Mouse (Mus musculus) adrenal gland, postnatal 36 days (tissue): Measurements from ENCODE around the gene Adad2. TPM values are rescaled to one million over a fixed set of nuclear protein-coding genes. Genes with fewer than 3 reads are reported as not detected.

Source experiments
- DNase-seq, 2 experiments: peaks; one replicate each; pipeline ENCODE4 v3.0.0; 2021; ENCODE audit warnings: mixed read lengths in 1 of 2
- total RNA-seq, 2 experiments: library from RNA; stranded (reverse); gene quantifications; 2 replicates each; pipeline ENCODE4 v1.2.3; 2021

Gene Adad2
- total RNA-seq, 2 experiments from 2014 or later, result not detected

GRCm38 (mm10) chr8:119616811-119617210 is 4.3 kb downstream of the Adad2 start:
- DNase-seq, result no peak

DNA sequence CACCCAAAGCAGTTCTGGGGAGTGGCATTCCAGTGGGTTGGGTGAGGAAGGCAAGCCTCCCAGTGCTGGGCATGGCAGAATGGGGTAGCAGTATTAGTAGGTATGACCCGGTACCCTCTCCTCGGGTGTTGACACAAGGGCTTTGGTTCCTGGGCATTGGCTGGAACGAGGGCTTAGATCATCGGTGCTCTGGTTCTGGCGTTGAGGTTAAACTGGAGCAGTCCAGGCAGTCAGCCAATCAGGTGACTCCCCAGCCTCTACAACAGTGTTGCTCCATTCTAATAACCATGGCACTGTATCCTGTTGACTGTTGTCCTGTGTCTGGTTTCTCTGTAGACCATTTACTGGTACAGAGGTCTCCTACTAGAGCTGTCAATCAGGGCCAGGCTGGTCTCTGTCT is 5.0 kb downstream of the Adad2 start:
- DNase-seq, result peak; percentile 45 to 64

GRCm38 (mm10) chr8:119618887-119619286 is 6.3 kb downstream of the Adad2 start:
- no peak for DNase-seq

DNA sequence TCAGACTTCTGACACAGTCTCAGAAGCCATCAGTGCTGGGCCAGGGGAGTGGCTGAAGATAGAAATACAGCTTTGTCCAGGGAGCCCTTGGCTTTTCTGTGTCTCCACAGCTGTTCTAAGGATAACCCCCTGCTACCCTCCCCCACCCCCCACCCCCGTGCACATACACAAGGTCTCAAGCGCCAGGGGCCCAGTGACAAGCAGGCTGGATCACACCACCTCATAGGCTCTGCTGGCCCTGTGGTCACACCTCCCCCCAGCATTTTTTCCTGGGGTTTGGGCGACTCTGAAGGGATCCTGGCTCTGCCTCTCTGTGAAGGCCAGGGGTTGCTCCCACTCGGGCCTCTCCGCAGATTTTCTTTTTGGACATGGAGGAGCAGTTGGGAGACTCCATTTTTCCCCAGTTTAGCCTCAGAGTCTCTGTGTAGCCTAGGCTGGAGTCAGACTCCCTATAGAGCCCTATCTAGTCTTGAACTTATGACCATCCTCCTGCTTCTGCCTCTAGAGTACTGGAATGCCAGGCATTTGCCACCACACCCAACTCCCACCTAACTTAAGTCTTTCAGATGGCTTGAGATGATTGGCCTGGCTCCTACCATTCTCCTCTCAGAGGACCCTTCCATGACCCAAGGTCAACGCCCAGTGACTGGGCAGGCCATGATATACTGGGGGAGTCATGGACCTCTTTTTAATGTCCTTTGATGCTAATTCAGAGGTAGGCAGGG is 7.7 kb downstream of the Adad2 start:
- DNase-seq, result no peak

DNA sequence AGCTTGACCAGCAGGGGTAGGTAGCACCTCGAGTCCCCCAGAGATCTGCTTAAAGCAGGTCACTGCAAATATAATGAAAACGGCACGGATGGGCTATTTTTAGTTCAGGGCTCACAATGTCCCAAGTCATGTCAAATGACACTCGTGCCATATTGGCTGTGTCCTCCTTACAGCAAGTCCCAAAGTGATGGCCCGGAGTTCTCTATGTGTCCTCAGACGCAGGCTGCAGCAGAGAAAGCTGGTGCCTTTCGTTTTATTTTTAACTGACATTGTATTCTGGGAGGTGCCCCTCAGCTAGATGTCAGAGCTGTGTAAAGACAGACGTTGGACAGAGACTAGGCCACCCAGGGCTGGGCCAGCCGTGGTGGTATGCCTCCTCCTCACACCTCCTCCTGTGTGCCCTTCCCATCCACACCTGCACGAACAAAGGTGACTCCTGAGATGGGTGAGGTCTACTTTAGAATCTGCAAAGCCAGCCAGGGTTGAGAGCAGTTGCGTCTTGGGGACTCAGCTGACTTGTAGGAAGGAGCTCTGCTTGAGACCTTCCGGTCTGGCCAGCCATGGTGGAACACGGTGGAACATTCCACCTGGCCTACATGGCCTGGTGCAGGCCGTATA is 8.4 kb downstream of the Adad2 start:
- no peak for DNase-seq

GRCm38 (mm10) chr8:119622555-119622954 is 10.0 kb downstream of the Adad2 start:
- no peak for DNase-seq

GRCm38 (mm10) chr8:119623061-119623460 is 10.5 kb downstream of the Adad2 start:
- no peak for DNase-seq

DNA sequence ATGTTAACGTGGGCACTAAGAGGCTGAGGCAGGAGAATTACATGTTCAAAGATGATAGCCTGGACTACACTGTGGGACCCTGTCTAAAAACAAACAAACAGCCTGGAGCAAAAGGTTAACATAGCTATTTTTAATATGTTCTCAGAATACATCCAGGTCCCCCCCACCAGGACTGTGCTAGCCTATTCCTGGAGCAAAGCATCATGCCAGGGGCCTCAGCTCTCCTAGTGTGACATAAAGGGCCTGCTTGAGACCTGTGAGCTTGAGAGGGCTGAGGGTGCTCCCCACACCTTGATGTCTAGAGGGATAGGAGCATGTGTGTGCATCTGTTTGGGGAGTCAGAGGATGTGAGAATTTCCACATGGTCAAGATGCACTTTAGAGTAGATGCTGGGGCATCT is 11.2 kb downstream of the Adad2 start:
- no peak for DNase-seq

DNA sequence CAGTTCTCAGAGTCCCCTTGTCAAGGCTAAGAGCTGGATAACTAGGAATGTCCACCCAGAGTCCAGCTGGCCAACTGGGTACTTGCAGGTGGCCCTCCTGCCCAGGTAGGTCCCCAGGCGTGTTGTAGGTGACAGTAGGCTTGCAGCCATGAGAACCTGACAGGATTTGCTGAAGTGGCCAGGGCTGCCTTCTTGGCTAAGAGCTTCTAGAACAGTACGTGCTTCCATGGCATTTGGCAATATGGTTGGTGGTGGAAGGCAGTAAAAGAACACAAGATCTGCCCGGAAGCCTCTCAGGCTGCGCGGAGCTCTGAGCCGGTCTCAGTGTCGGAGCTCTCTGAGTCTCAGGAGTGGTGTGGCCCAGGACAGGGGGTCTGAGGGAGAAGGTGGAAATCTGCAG is 12.4 kb downstream of the Adad2 start:
- no peak for DNase-seq

DNA sequence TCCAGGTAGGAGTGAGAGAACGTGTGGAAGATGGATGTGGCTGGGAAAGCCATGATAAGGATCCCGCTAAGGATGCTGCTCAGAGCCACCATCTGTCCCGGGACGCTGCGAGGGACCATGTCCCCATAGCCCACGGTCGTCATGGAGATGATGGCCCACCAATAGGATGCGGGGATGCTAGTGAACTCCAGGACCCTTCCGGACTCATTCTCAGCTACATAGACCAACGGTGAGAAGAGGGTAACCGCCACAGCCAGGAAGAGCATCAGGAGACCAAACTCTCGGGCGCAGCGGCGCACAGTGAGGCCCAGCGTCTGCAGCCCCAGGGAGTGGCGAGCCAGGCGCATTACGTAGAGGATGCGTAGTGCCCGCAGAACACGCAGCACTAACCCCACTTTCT is 13.2 kb downstream of the Adad2 start:
- no peak for DNase-seq

GRCm38 (mm10) chr8:119627199-119627598 is 14.7 kb downstream of the Adad2 start:
- DNase-seq, result no peak

GRCm38 (mm10) chr8:119627613-119628359 is 15.2 kb downstream of the Adad2 start:
- DNase-seq, result no peak

GRCm38 (mm10) chr8:119630841-119631240 is 18.3 kb downstream of the Adad2 start:
- no peak for DNase-seq

DNA sequence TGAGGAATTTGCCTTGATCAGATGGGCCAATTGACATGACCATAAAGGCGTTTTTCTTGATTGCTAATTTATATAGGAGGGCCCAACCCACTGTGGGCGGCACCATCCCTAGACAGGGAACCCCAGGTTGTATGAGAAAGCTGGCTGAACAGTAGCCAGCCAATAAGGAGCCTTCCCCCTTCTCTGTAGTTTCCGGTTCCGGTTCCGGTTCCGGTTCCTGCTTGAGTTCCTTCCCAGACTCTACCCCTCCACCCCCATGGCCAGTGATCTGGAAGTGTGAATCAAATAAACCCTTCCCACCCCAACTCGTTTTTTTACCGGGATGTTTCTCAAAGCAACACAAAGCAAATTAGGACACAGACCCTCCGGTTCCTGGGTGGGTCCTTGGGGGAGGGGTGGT is 19.7 kb downstream of the Adad2 start:
- DNase-seq, result no peak

DNA sequence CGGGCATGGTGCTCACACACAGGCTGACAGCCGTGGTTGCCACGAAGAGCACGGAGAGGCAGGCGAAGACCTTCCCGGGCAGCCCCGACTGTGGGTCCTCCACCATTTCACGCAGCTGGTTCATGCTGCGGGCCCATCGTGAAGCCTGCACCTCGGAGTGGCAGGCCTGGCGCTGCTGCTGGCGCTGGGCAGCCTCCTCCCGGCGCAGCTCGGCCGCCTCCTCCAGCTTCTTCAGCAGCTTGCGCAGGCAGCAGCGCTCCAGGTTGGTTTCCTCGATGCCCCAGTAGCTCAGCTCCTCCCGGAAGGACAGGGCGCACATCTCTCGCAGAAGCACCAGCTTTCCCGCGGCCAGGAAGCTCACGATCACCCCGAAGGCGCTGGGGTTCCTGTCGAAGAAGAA is 20.4 kb downstream of the Adad2 start:
- no peak for DNase-seq

- no peak for DNase-seq
These were observed 22.2 kb downstream of the Adad2 start for GRCm38 (mm10) chr8:119634616-119635336.

GRCm38 (mm10) chr8:119635378-119635777 is 22.8 kb downstream of the Adad2 start, which contains the start of gene Kcng4:
Gene Kcng4, minus strand, starts transcription at chr8:119635680.
- DNase-seq, result peak in 1 of 2 experiments; percentile 42

DNA sequence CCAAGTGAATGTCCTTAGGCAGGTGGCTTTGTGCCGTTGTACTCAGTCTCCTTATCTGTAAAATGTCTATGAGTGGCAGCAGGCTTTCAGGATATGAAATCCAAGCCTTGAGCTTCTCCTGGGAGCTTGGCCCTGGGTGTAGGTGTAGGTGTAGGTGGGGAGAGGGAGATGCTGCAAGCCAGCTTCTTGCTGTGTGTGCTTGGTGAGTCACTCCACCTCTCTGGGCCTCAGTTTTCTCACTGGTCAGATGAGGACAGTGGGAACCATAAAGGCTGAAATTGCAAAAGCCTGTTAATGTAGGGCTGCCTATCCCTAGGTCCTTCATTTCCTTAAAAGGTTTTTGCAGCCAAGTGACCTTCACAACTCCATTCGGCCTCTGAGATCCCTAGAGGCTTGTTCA is 23.4 kb downstream of the Adad2 start:
- DNase-seq, result no peak

GRCm38 (mm10) chr8:119636766-119637165 is 24.2 kb downstream of the Adad2 start:
- peak; percentile 48 to 52 for DNase-seq

DNA sequence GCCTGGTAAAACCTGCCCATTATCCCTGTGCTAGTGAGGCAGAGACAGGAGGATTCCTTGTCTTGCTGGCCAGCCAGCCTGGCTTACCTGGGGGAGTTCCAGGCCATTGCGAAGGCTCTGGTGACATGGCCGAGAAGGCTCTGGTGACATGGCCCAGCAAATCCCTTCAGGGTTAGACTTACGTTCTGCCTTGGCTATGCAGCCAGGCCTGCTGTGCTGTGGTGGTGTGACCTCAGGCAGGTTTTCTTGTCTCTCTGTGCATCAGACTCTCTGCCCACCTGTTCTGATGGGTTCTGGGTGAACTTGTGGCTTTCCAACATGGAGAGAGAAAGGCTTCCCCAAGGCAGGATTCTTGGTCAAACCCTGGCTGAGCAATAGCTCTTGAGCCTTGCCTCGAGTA is 24.8 kb downstream of the Adad2 start:
- no peak for DNase-seq

DNA sequence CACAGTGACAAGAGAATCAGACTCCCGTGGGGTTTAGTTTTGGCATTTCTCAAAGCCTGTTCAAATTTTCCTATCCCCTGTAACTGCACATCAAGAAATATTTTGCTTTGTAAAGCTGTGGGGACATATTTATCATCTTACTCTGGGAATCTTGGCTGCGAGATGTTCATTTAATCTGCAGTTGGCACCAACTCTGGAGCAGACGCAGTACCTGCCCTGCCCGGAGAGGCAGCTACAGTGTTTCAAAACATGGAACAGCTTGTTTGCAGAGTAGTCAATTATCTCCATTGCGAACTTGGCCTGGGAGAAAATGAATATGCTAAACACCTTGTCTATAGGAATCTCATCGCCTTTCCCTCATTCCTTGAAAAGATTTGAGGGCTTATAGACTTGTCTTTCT is 25.7 kb downstream of the Adad2 start:
- no peak for DNase-seq

DNA sequence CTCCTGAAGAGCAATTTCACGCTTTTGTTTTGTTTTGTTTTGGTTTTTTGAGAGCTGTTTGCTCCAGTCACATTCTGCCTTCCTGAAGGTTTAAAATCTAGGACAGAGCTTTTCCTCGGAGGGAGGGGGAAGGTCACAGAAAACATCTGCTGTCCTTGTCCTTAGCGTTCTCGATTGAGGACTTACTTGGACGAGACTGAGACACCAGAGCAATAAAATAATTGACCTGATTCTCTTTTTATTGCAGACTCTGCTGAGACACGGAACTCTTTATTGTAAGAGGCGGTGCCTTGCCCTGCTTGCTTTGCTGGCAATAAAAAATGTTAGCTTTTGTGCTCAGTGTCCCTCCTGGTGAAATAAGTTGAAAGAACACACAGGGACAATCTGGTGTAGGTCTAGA is 27.3 kb downstream of the Adad2 start:
- peak; percentile 22 to 47 for DNase-seq

- DNase-seq, result peak; percentile 72 to 73
These were observed 28.5 kb downstream of the Adad2 start for GRCm38 (mm10) chr8:119641058-119641457.
